Mouse (Mus musculus) C2C12 (cell line): ENCODE measurements around the gene Cnr1.

ENCODE experiments used
- CEBPB ChIP-seq: IDR thresholded peaks from one replicate; pipeline ENCODE4 v1.6.1; 2011; ENCODE audit warnings: low read depth, mild to moderate bottlenecking, control low read depth, moderate library complexity
- CTCF ChIP-seq: IDR thresholded peaks from one replicate; pipeline ENCODE4 v1.5.1; 2011; ENCODE audit not compliant: control insufficient read depth, insufficient read depth, insufficient read length
- FOSL1 ChIP-seq: IDR thresholded peaks from one replicate; pipeline ENCODE4 v1.8.0; 2011; ENCODE audit warnings: mild to moderate bottlenecking, low read length; ENCODE audit not compliant: poor library complexity, insufficient read depth, severe bottlenecking
- USF1 ChIP-seq: IDR thresholded peaks from one replicate; pipeline ENCODE4 v1.6.1; 2011; ENCODE audit warnings: low read depth, mild to moderate bottlenecking, control low read depth, moderate library complexity

GRCm38 (mm10) chr4:33943936-33944335 is 19.5 kb downstream of the Cnr1 start:
- TF ChIP-seq CTCF (no peak), USF1 (no peak), FOSL1 (no peak), CEBPB (no peak)
